Mouse (Mus musculus) heart, adult 2 months (tissue): ENCODE measurements around the gene Atf2.

Experiments used
- CTCF ChIP-seq: fragments of 200-600 bp; IDR thresholded peaks from 2 replicates; pipeline ENCODE4 v1.8.1; 2022; ENCODE audit warnings: antibody characterized with exemption, mild to moderate bottlenecking, moderate library complexity
- POLR2A ChIP-seq: fragments of 200-500 bp; IDR thresholded peaks from 2 replicates; pipeline ENCODE4 v1.6.1; 2011; ENCODE audit warnings: mild to moderate bottlenecking, low read depth, low read length, control low read depth; ENCODE audit not compliant: insufficient read depth

GRCm38 (mm10) chr2:73807609-73808008 lies 84.8 kb downstream of the Atf2 start:
- TF ChIP-seq POLR2A: no peak
- peak; percentile 31 for TF ChIP-seq CTCF
